Mouse (Mus musculus): ENCODE measurements around the gene Gm49673. TPM values are rescaled to one million over a fixed set of nuclear protein-coding genes. Genes with fewer than 3 reads are reported as not detected.
A peak's percentile ranks its signal among the peaks of the same experiment; 100 is the strongest.
"Not testable (repeated sequence)": the region's sequence is repeated elsewhere in the genome, so short reads cannot be mapped to it uniquely, and the experiment has no call there.

Gene Gm49673
- polyA plus RNA-seq, 1 experiment from 2014 or later, result 0.62 TPM

DNA sequence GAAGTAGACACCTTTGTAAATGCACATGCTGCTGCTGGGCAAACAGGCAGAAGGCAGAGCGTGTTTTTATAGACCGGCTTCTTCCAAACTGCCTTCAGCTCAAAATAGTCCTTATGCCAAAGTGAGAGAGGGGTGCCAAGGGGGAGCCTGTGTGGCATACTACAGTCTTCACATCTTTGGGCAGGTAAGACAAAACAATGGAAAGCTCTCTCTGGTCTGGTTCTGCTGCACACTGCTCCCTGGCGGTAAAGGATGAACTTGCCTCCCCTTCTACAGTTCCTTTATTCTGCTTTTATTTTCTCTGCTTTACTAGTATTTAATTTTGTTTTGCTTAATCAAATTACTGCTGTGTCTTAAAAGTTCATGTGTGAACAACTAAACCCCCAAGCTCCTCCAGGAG, 13.4 kb upstream of the Gm49673 start:
- peak; percentile 58 for TF ChIP-seq CTCF (IDR thresholded peaks at IDR 0.05; ENCODE audit: low read depth)
- H3K27ac ChIP-seq; H3K9me3 ChIP-seq (replicated peaks; ENCODE audit: low read length); H3K4me1 ChIP-seq (replicated peaks; ENCODE audit: insufficient read depth, low read length); H3K4me3 ChIP-seq (replicated peaks; ENCODE audit: low read depth, low read length); H3K27me3 ChIP-seq (ENCODE audit: insufficient read depth, low read length); H3K4me2 ChIP-seq (ENCODE audit: low read length); H3K36me3 ChIP-seq (ENCODE audit: insufficient read depth, low read length); ATAC-seq (replicated peaks; ENCODE audit: low FRiP score, low read depth); H3K9ac ChIP-seq (ENCODE audit: low read depth, low read length): not testable (repeated sequence)
- 48% methylated on average over 2 of the region's 3 CpGs for WGBS
- peak; percentile 27 for DNase-seq (ENCODE audit: low spot score)

DNA sequence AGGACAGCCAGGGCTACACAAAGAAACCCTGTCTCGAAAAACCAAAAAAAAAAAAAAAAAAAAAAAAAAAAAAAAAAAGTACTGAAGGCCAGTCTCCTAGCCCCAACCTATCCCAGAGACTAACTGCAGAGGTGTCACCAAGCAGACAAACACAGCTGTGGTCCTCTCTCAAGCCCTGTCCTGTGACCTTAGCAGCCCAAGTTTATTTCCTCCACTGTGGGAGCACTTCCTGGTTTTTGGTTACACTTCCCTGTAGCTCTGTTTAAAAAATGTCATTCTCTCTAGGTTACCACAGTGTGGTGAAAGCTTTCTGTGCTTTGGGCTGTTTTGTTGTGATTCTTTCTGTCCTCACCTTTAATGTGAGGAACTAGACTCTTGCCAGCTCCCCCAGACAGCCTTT, 11.0 kb upstream of the Gm49673 start:
- DNase-seq (ENCODE audit: low spot score); ATAC-seq (replicated peaks; ENCODE audit: low FRiP score, low read depth); H3K4me2 ChIP-seq (ENCODE audit: low read length); H3K4me1 ChIP-seq (replicated peaks; ENCODE audit: insufficient read depth, low read length); H3K9ac ChIP-seq (ENCODE audit: low read depth, low read length); H3K4me3 ChIP-seq (replicated peaks; ENCODE audit: low read depth, low read length); H3K27me3 ChIP-seq (ENCODE audit: insufficient read depth, low read length); H3K36me3 ChIP-seq (ENCODE audit: insufficient read depth, low read length); H3K9me3 ChIP-seq (replicated peaks; ENCODE audit: low read length); H3K27ac ChIP-seq: not testable (repeated sequence)
- no CpG with 5 or more reads among the region's 1 CpGs for WGBS

DNA sequence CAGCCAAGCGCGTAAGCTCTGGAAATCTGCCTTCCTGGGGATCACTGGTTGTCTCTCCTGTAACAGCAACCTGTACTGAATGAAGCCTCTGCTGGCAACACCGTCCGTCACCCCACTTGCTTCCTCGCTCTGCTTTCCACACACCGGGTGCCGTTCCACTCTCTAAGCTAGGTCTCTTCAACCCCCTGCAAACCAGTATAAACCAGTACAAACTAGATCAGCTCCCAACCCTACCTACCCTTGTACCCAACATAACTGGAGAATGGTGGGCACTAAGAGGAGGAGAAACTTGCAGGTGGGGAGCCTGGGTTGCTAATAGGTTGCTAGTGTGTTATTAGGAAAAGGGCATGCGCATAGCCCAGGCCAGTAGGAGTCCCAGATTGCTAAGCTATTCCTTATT, 8.4 kb upstream of the Gm49673 start:
- not testable (repeated sequence) for H3K4me3 ChIP-seq (replicated peaks; ENCODE audit: low read depth, low read length); H3K4me2 ChIP-seq (ENCODE audit: low read length); H3K9me3 ChIP-seq (replicated peaks; ENCODE audit: low read length); H3K27me3 ChIP-seq (ENCODE audit: insufficient read depth, low read length); DNase-seq (ENCODE audit: low spot score); H3K27ac ChIP-seq; H3K4me1 ChIP-seq (replicated peaks; ENCODE audit: insufficient read depth, low read length); H3K9ac ChIP-seq (ENCODE audit: low read depth, low read length); H3K36me3 ChIP-seq (ENCODE audit: insufficient read depth, low read length)
- ATAC-seq (replicated peaks; ENCODE audit: low FRiP score, low read depth), result peak; percentile 63
- WGBS, result no CpG with 5 or more reads among the region's 8 CpGs

DNA sequence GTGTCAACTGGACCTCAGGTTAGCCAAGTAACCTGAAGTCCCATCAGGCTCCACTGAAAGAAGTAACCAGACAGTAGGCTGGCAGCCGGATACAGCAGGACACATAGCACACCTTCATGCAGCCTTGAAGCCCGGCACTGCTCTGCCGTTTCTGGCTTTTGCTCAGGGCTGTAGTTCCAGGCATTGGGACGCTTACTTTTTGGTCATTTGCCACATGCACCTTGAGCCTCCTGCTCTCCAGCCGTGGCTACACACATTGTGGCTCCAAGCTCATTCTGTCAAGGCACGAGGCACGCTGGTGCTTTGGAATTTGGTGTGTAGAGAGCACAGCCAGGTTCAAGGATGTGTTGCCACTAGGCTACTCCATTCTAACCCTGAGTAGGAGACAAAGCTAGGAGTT, 7.4 kb upstream of the Gm49673 start:
- H3K4me1 ChIP-seq (replicated peaks; ENCODE audit: insufficient read depth, low read length); ATAC-seq (replicated peaks; ENCODE audit: low FRiP score, low read depth); H3K9ac ChIP-seq (ENCODE audit: low read depth, low read length); H3K4me3 ChIP-seq (replicated peaks; ENCODE audit: low read depth, low read length); H3K27me3 ChIP-seq (ENCODE audit: insufficient read depth, low read length); H3K9me3 ChIP-seq (replicated peaks; ENCODE audit: low read length); H3K36me3 ChIP-seq (ENCODE audit: insufficient read depth, low read length); H3K4me2 ChIP-seq (ENCODE audit: low read length); DNase-seq (ENCODE audit: low spot score); H3K27ac ChIP-seq: not testable (repeated sequence)
- WGBS, result 69% methylated on average over 7 of the region's 7 CpGs

DNA sequence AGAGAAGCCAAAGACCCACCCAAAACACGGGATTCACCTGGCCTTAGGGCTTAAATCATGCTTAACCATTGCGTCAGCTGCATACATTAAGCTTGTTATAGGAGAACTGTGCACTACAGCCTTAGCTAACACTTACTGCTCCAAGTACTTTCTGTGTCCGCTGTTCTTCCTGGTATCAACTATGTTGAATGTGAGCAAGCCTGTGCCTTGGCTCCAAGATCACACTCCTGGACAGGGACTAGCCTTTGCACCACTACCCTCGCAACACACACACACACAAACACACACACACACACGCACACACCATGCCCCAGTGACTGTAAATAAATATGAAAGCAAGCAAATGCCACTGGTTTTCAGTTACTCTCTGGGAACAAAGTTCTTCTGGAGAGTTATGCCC, 657 bp downstream of the Gm49673 start:
- DNase-seq (ENCODE audit: low spot score); H3K27me3 ChIP-seq (ENCODE audit: insufficient read depth, low read length); H3K36me3 ChIP-seq (ENCODE audit: insufficient read depth, low read length); H3K9me3 ChIP-seq (replicated peaks; ENCODE audit: low read length); H3K9ac ChIP-seq (ENCODE audit: low read depth, low read length); H3K4me1 ChIP-seq (replicated peaks; ENCODE audit: insufficient read depth, low read length): not testable (repeated sequence)
- WGBS, result 11% methylated on average over 5 of the region's 5 CpGs
- H3K27ac ChIP-seq, result peak overlapping the region; percentile 77; the same call in 1 of the 2 replicates
- peak; percentile 5; the same call in 1 of the 2 replicates for ATAC-seq (replicated peaks; ENCODE audit: low FRiP score, low read depth)
- peak overlapping the region; percentile 53 for H3K4me2 ChIP-seq (ENCODE audit: low read length)
- peak overlapping the region; percentile 51 for H3K4me3 ChIP-seq (replicated peaks; ENCODE audit: low read depth, low read length)

DNA sequence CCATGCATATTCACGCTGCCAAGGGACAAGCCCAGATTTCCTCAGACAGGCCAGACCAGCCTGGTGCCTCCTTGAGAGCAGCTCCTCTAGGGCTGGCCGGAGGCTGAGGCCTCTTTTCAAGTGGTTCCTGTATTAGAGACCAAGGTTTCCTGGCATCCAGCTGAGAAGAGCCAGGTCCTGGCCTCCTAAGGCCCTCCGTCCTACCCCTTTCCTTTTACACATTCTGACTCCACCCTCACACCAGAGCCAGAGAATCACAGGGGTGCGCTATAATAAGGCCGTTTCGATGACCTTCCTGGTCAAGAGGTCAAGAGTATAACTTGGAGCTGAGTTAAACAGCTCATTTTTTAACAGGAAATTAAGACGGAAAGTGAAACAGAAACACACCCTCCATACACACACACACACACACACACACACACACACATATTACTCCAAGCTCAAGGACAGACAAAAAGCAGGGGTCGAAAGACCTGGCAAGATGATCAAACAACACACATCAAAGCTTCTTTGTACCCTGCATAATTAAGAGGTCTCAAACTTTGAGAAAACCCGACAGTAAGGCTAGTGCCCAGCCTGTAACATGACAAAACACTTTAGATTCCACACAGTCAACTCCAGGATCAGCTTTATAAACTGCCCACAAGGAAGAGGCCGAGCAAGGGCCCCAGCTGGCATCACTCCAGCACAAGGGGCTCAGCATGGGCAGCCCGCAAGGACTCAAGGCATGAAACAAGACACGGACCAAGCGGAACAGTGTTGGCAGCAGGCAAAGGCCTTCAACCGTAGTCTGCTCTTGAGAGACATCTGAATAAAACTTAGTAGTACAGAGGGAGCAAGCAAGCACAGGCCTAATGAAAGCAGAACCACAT, 3.5 kb downstream of the Gm49673 start:
- WGBS, result 38% methylated on average over 11 of the region's 14 CpGs
- not testable (repeated sequence) for H3K9ac ChIP-seq (ENCODE audit: low read depth, low read length); ATAC-seq (replicated peaks; ENCODE audit: low FRiP score, low read depth); H3K4me1 ChIP-seq (replicated peaks; ENCODE audit: insufficient read depth, low read length); H3K4me2 ChIP-seq (ENCODE audit: low read length); H3K9me3 ChIP-seq (replicated peaks; ENCODE audit: low read length); H3K36me3 ChIP-seq (ENCODE audit: insufficient read depth, low read length); H3K27me3 ChIP-seq (ENCODE audit: insufficient read depth, low read length); H3K4me3 ChIP-seq (replicated peaks; ENCODE audit: low read depth, low read length)
- peak; percentile 25 for DNase-seq (ENCODE audit: low spot score)
- 0 out of 2 replicates have a peak overlapping the region, but pooled peaks have one; percentile 50 for H3K27ac ChIP-seq

DNA sequence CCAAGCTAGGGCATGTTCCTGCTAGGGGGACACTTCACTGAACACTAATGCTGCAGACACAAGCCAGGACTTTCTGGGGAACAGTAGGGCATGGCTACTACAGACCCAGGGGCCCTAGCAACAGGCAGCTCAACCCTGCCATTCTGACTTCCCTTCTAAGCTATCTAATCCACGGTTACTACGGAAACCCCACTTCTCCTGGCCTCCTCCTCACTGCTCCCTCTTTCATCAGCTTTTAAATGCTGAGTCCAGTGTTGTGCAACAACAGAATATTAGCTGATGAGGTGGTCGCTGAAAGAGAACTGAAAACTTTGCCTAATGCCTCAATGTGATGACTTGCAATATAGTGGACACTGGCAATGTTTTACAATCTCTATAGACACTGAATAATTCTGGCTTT, 7.4 kb downstream of the Gm49673 start:
- not testable (repeated sequence) for H3K9ac ChIP-seq (ENCODE audit: low read depth, low read length); ATAC-seq (replicated peaks; ENCODE audit: low FRiP score, low read depth); DNase-seq (ENCODE audit: low spot score)

DNA sequence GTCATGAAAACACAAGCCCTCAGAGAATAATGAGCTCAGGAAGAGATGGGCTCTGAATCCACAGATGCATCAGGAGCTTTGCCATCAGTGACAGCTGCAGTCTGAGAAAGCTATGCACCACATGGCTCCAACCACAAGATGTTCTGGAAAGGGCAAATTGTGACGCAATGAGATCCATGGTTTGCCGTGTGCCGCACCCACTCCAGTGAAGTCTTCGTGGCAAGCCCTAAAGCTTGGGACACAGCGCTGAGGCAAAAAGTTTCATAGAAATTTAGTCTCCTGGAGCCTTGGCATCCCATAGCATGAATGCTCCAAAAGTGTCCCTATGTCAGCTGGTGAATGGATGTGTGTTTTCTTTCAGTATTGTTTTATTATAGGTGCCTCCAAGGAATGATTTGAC, 9.5 kb downstream of the Gm49673 start:
- not testable (repeated sequence) for DNase-seq (ENCODE audit: low spot score); H3K4me2 ChIP-seq (ENCODE audit: low read length); H3K9me3 ChIP-seq (replicated peaks; ENCODE audit: low read length); H3K4me3 ChIP-seq (replicated peaks; ENCODE audit: low read depth, low read length); H3K36me3 ChIP-seq (ENCODE audit: insufficient read depth, low read length); H3K27ac ChIP-seq; H3K27me3 ChIP-seq (ENCODE audit: insufficient read depth, low read length); H3K9ac ChIP-seq (ENCODE audit: low read depth, low read length); ATAC-seq (replicated peaks; ENCODE audit: low FRiP score, low read depth); H3K4me1 ChIP-seq (replicated peaks; ENCODE audit: insufficient read depth, low read length)
- 97% methylated on average over 5 of the region's 5 CpGs for WGBS

More for the DNA sequence above, 7.4 kb downstream of the Gm49673 start:
- H3K4me3 ChIP-seq (replicated peaks; ENCODE audit: low read depth, low read length); H3K9me3 ChIP-seq (replicated peaks; ENCODE audit: low read length); H3K27me3 ChIP-seq (ENCODE audit: insufficient read depth, low read length); H3K4me2 ChIP-seq (ENCODE audit: low read length); H3K27ac ChIP-seq; H3K36me3 ChIP-seq (ENCODE audit: insufficient read depth, low read length); H3K4me1 ChIP-seq (replicated peaks; ENCODE audit: insufficient read depth, low read length): not testable (repeated sequence)
- 89% methylated on average over 3 of the region's 3 CpGs for WGBS

DNA sequence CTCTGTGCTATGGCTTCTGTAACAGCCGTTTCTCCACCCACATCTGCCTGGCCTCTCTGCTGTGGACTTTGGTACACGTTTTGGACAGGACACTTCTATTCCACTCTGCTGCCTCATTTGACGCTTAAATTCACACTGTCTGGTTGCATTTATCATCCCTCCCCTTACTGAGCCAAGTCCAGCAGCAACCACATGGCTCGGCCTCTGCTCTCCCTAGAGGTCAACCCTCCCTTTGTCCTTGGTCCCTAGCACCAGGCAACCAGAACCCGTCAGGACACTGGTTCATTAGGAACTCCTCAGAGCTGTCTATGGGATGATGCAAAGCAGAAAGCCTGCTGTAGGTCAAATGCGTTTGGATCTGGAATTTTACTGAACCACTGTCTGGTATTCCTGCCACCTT, 16.7 kb downstream of the Gm49673 start:
- H3K4me3 ChIP-seq (replicated peaks; ENCODE audit: low read depth, low read length); H3K4me1 ChIP-seq (replicated peaks; ENCODE audit: insufficient read depth, low read length); H3K9me3 ChIP-seq (replicated peaks; ENCODE audit: low read length); H3K36me3 ChIP-seq (ENCODE audit: insufficient read depth, low read length); H3K27ac ChIP-seq; DNase-seq (ENCODE audit: low spot score); H3K27me3 ChIP-seq (ENCODE audit: insufficient read depth, low read length); H3K9ac ChIP-seq (ENCODE audit: low read depth, low read length); H3K4me2 ChIP-seq (ENCODE audit: low read length): not testable (repeated sequence)
- 0 out of 2 replicates have a peak, but pooled peaks have one; percentile 57 for ATAC-seq (replicated peaks; ENCODE audit: low FRiP score, low read depth)
- WGBS, result no CpG with 5 or more reads among the region's 6 CpGs
